Mouse (Mus musculus): ENCODE results near the gene Tanc1.

Tanc1 gene

GRCm38 (mm10) chr2:59613474-59614019, 1.7 kb downstream of the Tanc1 start:
- DNase-seq, result peak; percentile 51 to 53

DNA sequence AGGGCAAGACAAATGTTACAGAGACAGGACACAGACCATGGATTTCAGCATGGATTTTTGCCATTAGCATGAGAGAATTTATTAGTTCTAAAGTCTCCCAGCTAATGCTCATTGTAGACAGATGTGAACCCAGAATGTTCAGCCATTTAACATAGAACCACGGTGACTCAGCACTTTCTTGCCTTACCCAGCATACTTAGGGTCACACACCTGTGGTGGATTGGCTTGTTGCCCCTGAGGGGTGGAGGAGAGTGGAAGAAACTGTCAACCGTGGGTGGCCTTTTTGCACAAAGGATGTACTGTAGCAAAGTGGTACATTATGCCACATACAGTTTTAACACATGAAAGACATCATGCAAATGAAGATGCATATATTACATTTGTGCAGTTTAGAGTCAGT, 5.0 kb downstream of the Tanc1 start:
- DNase-seq, result no peak

DNA sequence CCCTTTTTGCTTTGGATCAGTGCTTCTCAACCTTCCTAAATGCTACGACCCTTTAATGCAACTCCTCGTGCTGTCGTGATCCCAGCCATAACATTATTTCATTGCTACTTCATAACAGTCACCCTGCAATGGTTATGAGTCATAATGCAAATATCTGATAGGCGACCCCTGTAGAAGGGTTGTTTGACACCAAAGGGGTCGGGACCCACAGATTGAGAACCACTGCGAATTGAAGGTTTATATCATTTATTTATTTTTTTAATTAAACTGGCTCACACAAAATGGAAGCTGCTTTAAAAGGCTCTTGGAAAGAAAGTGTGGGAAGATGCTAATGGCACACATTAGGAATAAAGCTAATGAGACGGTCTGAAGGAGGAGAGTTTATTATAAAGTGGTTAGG, 7.2 kb downstream of the Tanc1 start:
- DNase-seq, result no peak

- DNase-seq, result no peak
These were observed 8.8 kb downstream of the Tanc1 start for GRCm38 (mm10) chr2:59620601-59621000.

DNA sequence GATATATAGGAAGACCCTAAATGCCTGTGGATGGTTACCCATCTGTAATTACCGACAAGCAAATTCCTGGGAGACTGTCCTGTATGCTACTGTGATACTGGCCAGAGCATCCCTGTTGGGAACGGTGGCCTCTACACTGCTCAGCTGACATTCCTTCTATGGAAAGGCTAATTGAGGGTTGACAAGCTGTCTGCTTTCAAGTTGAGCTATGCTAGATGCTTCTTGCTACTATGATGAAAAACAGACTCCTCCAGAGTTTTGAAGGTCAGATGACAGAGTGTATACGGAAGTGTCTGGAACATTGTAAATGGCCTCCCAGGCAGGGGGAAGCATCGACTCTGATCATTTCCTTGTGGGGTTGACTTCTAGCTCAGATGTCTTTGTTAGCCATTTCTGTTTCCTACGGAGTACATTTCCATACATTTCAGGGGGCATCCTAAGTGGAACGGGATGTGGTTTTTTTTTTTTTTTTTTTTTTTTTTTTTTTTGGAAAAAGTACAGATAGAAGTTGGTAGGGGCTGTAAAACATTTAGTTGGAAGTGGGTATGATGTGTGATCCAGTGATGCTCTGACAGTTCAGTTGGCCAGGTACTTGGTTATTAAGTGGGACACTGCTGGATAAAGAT, 10.8 kb downstream of the Tanc1 start:
- no peak for DNase-seq

GRCm38 (mm10) chr2:59623858-59624257, 12.0 kb downstream of the Tanc1 start:
- no peak for DNase-seq

GRCm38 (mm10) chr2:59625416-59625815, 13.6 kb downstream of the Tanc1 start:
- DNase-seq, result no peak

- no peak for DNase-seq
These were observed 14.1 kb downstream of the Tanc1 start for GRCm38 (mm10) chr2:59625927-59626326.

- no peak for DNase-seq
These were observed 14.6 kb downstream of the Tanc1 start for GRCm38 (mm10) chr2:59626422-59626821.

DNA sequence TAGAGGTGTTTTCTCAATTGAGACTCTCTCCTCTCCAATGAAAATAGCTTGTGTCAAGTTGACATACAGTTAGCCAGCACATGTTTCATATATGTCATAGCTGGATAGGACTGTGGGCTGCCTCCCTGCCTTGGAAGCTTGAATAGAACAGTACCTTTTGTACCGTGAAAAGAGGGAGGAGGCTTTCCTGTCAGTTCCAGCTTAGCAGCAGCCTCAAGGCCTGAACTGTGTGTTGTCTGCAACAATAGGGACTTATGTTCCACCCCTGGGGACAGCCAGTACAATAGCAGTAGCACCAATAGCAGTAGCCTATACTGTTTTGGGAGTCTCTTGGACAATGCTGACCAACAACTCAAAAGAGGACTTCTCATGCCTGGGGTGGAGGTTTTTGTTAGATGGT, 15.7 kb downstream of the Tanc1 start:
- DNase-seq, result no peak

DNA sequence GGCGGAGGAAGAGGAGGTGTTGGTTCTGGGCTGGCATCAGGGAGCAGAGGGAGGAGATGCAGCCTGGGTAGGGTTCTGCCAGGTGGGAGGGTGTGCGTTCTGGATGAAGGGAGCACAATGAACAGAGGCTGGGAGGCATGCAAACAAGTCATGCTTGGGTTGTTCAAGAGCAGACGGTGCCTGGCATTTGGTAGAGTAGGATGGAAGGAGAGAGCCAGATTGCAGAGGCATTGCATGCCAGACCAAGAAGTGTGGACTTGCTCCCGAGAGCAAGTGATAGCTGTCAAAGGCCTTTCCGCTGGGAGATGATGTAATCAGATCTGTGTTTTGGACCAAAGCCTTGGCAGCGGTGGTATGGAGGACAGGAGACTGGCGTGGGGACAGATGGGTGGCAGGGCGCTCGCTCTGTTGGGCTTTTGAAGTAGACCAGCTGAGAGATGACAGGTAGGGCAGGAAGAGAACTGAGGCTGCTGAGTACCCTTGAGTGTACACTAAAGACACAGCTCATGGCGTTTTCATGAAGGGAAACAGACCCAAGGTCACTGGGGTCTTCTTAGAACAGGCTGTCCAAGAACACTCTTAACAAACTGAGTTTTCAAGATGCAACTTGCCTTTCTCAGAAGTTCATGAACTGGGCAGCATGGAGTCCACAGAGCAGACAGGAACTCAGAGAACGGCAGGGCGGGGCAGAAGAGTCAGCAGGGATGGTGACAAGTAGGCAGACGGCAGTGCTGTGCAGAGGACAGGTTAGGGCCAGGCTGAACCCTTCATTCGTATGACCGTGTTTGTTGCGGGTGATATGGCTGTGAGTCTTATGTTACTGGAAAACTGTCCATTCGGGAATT, 16.4 kb downstream of the Tanc1 start:
- peak; percentile 79 to 82 for DNase-seq

DNA sequence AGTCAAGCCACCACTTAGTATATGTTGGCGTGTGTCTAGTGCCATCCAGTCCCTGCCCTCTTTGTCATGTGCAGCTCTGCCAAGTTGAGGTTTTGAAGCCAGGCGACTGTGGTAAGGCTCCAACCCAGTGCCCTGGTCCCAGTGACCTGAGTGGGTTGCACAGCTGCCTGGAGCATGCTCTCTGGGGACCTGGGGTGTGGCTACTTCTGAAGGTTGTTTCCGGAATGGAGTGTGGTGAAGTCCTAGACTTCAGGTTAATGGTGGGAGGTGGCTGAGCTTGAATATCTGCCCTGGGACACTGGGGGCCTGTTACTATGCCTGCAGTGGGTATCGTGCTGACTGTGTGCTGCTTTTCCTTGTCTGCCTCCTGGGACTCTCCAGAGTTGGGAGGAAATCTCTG, 18.0 kb downstream of the Tanc1 start:
- DNase-seq, result no peak

DNA sequence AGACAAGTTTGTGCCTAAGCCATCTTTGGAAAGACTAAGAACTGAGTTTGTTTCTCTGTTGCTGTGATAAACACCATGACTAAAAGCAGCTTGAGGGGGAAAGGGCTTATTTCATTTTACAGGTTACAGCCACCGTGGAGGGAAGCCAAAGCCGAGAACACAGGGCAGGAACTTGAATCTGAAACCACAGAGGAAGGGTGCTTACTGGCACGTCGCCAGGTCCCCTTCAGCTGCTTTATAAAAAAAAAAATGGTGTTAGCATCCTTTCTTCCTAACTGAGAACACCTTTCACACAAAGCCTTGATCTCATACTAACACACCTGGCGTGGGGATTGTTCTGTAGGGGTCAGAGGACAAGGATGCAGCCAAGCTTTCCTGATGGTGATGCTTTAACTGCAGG, 19.6 kb downstream of the Tanc1 start:
- no peak for DNase-seq

DNA sequence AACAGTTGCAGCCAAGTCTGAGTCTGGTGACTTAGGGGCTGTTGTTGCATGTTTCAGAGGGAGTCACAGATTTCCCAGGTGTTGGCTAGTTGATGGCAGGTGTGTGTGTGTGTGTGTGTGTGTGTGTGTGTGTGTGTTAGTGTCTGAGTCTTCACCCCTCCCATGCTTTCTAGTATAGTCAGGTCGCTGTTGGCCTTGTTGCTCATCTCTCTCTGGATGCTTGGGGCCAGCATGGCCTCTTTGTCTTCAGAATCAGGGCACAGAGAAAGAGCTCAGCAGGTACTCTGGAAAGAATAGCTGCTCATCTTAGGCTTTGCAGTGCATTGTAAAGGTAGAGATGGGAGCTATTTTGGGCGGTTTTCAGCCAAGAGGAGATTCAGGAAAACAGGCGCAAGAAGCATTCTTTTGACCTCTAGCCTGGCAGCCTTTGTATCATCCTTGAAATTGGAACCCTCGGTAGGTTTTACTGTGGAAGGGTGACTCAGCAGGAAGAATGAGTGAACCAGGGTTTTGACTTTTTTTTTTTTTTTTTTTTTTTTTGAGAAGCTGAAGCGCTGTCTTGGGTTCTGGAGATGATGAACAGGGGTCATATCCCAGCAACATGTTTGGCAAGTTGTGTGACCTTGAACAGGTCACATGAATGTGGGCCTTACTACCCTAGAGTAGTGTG, 22.1 kb downstream of the Tanc1 start:
- no peak for DNase-seq

GRCm38 (mm10) chr2:59637040-59637785, 25.4 kb downstream of the Tanc1 start:
- no peak for DNase-seq

- DNase-seq, result no peak
These were observed 30.9 kb downstream of the Tanc1 start for GRCm38 (mm10) chr2:59642722-59643121.

DNA sequence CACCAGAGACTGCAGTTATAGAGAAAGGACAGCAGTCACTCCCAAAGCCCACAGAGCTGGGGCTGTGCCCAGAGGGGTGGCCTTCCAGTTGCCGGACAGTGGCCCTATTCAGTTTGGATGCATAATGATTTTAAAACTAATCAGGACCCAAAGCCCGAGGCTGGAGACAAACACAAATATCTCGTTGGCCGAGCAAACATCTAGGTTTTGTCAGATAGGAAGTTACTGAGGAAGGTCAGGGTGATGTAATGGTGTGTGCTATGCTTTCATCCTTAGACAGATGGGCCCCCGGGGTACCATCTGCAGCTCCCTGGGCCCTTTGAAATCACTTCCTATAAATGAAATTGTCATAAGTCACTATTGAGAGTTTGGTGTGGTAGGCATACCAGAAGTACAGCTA, 33.0 kb downstream of the Tanc1 start:
- peak in 1 of 2 experiments; percentile 43 for DNase-seq

- peak; percentile 86 to 88 for DNase-seq
These were observed 33.7 kb downstream of the Tanc1 start for GRCm38 (mm10) chr2:59645515-59645914.

GRCm38 (mm10) chr2:59646740-59647390, 35.0 kb downstream of the Tanc1 start:
- no peak for DNase-seq

DNA sequence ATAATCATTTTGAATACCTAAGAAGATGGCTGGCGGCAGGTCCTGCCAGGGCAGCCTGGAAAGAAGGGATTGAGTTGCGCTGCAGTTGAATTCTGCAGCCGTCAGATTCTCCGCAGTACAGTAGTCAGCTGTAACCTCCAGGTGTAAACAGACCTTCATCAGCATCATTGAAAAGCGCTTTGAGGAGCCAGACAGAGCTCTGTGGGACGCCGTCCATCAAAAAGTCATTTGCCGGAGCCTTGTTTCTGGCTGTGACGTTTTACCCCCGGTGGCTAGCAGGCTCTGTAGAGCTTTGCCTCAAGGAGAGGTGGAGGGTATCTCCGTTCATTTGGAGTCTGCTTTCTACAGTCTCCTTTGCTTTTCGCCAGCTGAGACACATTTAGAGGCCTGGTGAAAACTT, 36.6 kb downstream of the Tanc1 start:
- no peak for DNase-seq

- no peak for DNase-seq
These were observed 40.0 kb downstream of the Tanc1 start for GRCm38 (mm10) chr2:59651801-59652200.

DNA sequence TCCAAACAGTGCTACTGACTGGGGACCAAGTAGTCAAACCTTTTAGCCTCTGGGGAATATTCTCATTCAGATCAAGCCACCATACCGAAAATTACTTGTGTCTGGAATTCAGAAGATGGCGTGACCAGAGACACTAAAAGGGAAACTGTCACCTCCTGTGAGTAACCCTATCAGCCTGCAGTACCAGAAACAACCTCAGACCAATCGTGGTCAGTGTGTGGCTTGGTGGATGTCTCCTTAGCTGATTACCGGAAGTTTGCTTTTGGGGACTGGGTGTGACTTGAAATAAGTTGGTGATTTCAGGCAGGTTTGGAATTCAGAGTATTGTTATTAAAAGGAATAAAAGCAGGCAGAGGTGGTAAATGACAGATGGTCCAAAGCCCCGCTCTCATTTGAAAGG, 40.9 kb downstream of the Tanc1 start:
- DNase-seq, result no peak
